Mouse (Mus musculus): Measurements from ENCODE around the gene Sgca. TPM values are rescaled to one million over a fixed set of nuclear protein-coding genes. Genes with fewer than 3 reads are reported as not detected.

Gene Sgca
- polyA plus RNA-seq, 1 experiment from 2014 or later: 0.55 TPM

DNA sequence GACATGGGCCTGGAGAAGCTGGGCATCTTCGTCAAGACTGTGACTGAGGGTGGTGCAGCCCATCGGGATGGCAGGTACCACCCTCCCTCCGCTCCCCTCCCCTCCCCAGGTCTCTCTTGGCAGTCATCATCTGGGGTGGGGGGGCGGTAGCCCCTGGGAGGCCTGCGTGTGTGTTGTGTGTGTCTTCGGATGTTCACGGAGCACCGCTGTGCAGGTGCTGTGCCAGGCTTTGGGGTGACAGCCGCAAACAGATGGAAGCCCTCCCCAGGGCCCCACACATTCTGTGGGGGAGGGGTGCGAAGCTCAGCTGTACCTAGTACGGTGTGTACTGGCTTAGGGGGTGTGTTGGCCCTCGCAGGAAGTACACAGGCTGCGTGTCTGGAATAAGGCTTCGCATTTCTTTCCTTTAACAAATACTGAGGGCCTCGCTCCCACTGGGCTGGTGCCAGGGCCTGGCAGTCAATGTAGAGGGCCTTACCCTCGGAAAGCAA lies 22.0 kb upstream of the Sgca start:
- Histone ChIP-seq H3K4me1 (replicated peaks; ENCODE audit: control insufficient read depth, insufficient read depth, low read length) (peaks cover 27% of the 10 kb centered on the region), H3K9me3 (ENCODE audit: control insufficient read depth) (no peaks in the 10 kb centered on the region), H3K4me2 (replicated peaks; ENCODE audit: low read depth) (no peak overlapping the region), H3K36me3 (ENCODE audit: control insufficient read depth, insufficient read depth) (peaks cover 56% of the 10 kb centered on the region), H3K4me3 (ENCODE audit: low read depth, low read length) (no peak overlapping the region), H3K27ac (ENCODE audit: low read depth, low read length) (0 out of 2 replicates have a peak overlapping the region, but pooled peaks have one; percentile 15), H3K27me3 (replicated peaks; ENCODE audit: control insufficient read depth, insufficient read depth, low read length) (no peaks in the 10 kb centered on the region), H3K9ac (ENCODE audit: low read depth, low read length) (no peak overlapping the region)
- WGBS: 63% methylated on average over 16 of the region's 16 CpGs
- no peak for TF ChIP-seq CTCF (IDR thresholded peaks at IDR 0.05; ENCODE audit: low read depth)
- ATAC-seq: peak; percentile 9; the same call in 1 of the 2 replicates

GRCm38 (mm10) chr11:94997596-94997995 lies 21.5 kb upstream of the Sgca start:
- H3K9me3 ChIP-seq (ENCODE audit: control insufficient read depth): no peaks in the 10 kb centered on the region
- H3K4me1 ChIP-seq (replicated peaks; ENCODE audit: control insufficient read depth, insufficient read depth, low read length): peaks cover 27% of the 10 kb centered on the region
- H3K36me3 ChIP-seq (ENCODE audit: control insufficient read depth, insufficient read depth): peaks cover 51% of the 10 kb centered on the region
- no peak overlapping the region for H3K27ac ChIP-seq (ENCODE audit: low read depth, low read length)
- ATAC-seq: peak; percentile 65
- no peak overlapping the region for H3K9ac ChIP-seq (ENCODE audit: low read depth, low read length)
- no peak overlapping the region for H3K4me2 ChIP-seq (replicated peaks; ENCODE audit: low read depth)
- TF ChIP-seq CTCF (IDR thresholded peaks at IDR 0.05; ENCODE audit: low read depth): no peak
- H3K27me3 ChIP-seq (replicated peaks; ENCODE audit: control insufficient read depth, insufficient read depth, low read length): no peaks in the 10 kb centered on the region
- WGBS: 28% methylated on average over 5 of the region's 5 CpGs
- H3K4me3 ChIP-seq (ENCODE audit: low read depth, low read length): no peak overlapping the region

DNA sequence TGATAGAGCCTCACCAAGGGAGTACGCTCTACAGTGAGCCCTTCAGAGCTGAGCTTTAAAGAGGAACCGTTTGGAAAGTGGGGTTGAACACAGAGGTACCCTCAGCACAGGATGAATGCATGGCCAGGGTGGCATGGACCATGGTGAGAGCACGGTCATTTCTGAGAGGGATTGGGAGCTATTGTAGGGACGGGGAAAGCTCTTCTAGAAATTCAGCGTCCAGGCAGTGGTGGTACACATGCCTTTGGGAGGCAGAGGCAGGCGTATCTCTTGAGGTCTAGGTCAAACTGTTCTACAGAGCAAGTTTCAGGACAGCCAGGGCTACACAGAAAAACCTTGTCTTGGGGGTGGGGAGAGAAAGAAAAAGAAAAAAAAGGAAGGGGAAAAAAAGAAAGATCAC lies 20.9 kb upstream of the Sgca start:
- TF ChIP-seq CTCF (IDR thresholded peaks at IDR 0.05; ENCODE audit: low read depth): no peak
- H3K4me2 ChIP-seq (replicated peaks; ENCODE audit: low read depth): no peak overlapping the region; the same call in 1 of the 2 replicates
- H3K4me1 ChIP-seq (replicated peaks; ENCODE audit: control insufficient read depth, insufficient read depth, low read length): peaks cover 27% of the 10 kb centered on the region
- no peak for ATAC-seq
- no peak overlapping the region for H3K27ac ChIP-seq (ENCODE audit: low read depth, low read length)
- H3K9me3 ChIP-seq (ENCODE audit: control insufficient read depth): no peaks in the 10 kb centered on the region
- no peak overlapping the region for H3K9ac ChIP-seq (ENCODE audit: low read depth, low read length)
- peaks cover 45% of the 10 kb centered on the region for H3K36me3 ChIP-seq (ENCODE audit: control insufficient read depth, insufficient read depth)
- WGBS: 92% methylated on average over 6 of the region's 6 CpGs
- H3K4me3 ChIP-seq (ENCODE audit: low read depth, low read length): no peak overlapping the region
- no peaks in the 10 kb centered on the region for H3K27me3 ChIP-seq (replicated peaks; ENCODE audit: control insufficient read depth, insufficient read depth, low read length)

DNA sequence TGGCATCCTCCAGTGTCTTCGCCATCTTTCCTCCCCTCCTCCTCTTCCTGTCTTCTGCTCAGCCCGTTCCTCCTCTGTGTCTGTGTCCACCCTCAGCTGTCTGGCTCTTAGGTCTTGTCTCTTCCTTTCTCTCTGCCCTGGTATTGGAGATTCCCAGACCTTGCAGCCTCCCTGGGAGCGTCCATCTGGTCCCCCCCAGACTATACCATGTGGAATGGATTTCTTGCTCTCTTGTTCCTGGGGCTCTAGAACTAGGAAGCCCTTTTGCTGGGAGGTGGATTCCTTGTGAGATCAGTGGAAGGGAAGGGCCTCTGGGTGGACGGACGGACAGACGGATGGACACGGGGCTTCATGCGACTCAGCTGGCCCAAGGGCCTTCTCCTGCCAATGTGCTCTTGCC lies 20.0 kb upstream of the Sgca start:
- Histone ChIP-seq H3K4me3 (ENCODE audit: low read depth, low read length) (no peak overlapping the region), H3K27me3 (replicated peaks; ENCODE audit: control insufficient read depth, insufficient read depth, low read length) (no peaks in the 10 kb centered on the region), H3K27ac (ENCODE audit: low read depth, low read length) (peak overlapping the region; percentile 35; the same call in 1 of the 2 replicates), H3K36me3 (ENCODE audit: control insufficient read depth, insufficient read depth) (peaks cover 40% of the 10 kb centered on the region), H3K9ac (ENCODE audit: low read depth, low read length) (no peak overlapping the region), H3K4me2 (replicated peaks; ENCODE audit: low read depth) (no peak overlapping the region), H3K4me1 (replicated peaks; ENCODE audit: control insufficient read depth, insufficient read depth, low read length) (peaks cover 27% of the 10 kb centered on the region), H3K9me3 (ENCODE audit: control insufficient read depth) (no peaks in the 10 kb centered on the region)
- ATAC-seq: no peak
- no peak for TF ChIP-seq CTCF (IDR thresholded peaks at IDR 0.05; ENCODE audit: low read depth)
- 81% methylated on average over 8 of the region's 8 CpGs for WGBS

DNA sequence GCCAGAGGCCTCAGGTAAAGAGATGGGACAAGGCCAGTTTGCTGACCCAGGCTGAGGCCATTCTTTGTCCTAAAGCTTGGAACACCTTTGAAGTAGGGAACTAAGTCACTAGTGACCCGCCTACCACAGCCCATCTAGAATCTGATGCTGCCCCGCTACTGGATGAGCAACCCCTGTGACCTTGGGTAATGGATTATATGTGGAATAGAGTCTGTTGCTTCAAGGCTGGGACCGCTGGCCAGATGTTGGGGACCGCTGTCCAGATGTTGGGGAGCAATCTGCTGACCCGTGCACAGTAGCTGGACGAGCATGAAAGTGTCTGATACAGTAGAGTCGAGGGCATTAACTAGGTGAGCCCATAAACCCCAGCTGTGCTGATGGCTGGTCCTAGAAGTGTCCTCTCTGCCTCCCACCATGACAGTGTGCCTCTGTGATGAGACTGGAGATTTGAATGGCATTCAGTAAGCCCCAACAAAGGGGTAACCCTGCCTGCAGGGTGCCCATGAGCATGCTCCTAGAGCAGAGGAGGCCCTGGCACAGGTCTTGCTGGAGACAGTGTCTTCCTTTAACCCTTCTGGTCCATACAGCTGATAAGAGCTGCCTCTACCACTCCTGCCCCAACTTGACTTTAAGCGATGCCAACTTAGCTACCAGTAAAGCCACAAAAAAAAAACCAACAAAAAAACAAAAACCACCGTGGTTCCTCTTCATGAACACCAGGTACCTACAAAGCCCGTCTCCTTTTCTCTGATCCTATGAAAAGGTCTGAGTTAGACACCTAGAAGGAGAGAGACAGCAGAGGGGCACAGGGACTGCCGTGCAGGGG lies 19.0 kb upstream of the Sgca start:
- WGBS: 79% methylated on average over 11 of the region's 11 CpGs
- H3K4me3 ChIP-seq (ENCODE audit: low read depth, low read length): no peak overlapping the region
- H3K9ac ChIP-seq (ENCODE audit: low read depth, low read length): 0 out of 2 replicates have a peak overlapping the region, but pooled peaks have one; percentile 11
- H3K27me3 ChIP-seq (replicated peaks; ENCODE audit: control insufficient read depth, insufficient read depth, low read length): no peaks in the 10 kb centered on the region
- TF ChIP-seq CTCF (IDR thresholded peaks at IDR 0.05; ENCODE audit: low read depth): no peak
- H3K4me1 ChIP-seq (replicated peaks; ENCODE audit: control insufficient read depth, insufficient read depth, low read length): peaks cover 27% of the 10 kb centered on the region
- no peaks in the 10 kb centered on the region for H3K9me3 ChIP-seq (ENCODE audit: control insufficient read depth)
- peaks cover 34% of the 10 kb centered on the region for H3K36me3 ChIP-seq (ENCODE audit: control insufficient read depth, insufficient read depth)
- no peak for ATAC-seq
- H3K27ac ChIP-seq (ENCODE audit: low read depth, low read length): no peak overlapping the region
- peak overlapping the region; percentile 13; the same call in 1 of the 2 replicates for H3K4me2 ChIP-seq (replicated peaks; ENCODE audit: low read depth)

GRCm38 (mm10) chr11:94994208-94994814 lies 18.2 kb upstream of the Sgca start:
- TF ChIP-seq CTCF (IDR thresholded peaks at IDR 0.05; ENCODE audit: low read depth): no peak
- H3K9ac ChIP-seq (ENCODE audit: low read depth, low read length): peak overlapping the region; percentile 83; the same call in 1 of the 2 replicates
- ATAC-seq: no peak

More at GRCm38 (mm10) chr11:94994208-94994814, 18.2 kb upstream of the Sgca start:
- WGBS: 58% methylated on average over 10 of the region's 10 CpGs
- Histone ChIP-seq H3K27ac (ENCODE audit: low read depth, low read length) (no peak overlapping the region), H3K4me1 (replicated peaks; ENCODE audit: control insufficient read depth, insufficient read depth, low read length) (peaks cover 27% of the 10 kb centered on the region), H3K36me3 (ENCODE audit: control insufficient read depth, insufficient read depth) (peaks cover 25% of the 10 kb centered on the region), H3K4me3 (ENCODE audit: low read depth, low read length) (peak overlapping the region; percentile 81), H3K4me2 (replicated peaks; ENCODE audit: low read depth) (peak overlapping the region; percentile 94), H3K27me3 (replicated peaks; ENCODE audit: control insufficient read depth, insufficient read depth, low read length) (no peaks in the 10 kb centered on the region), H3K9me3 (ENCODE audit: control insufficient read depth) (no peaks in the 10 kb centered on the region)

All from intestine, postnatal 0 days (tissue).